Mouse (Mus musculus) lung, embryonic 14.5 days (tissue): ENCODE measurements around the gene Kcnn3. TPM values are rescaled to one million over a fixed set of nuclear protein-coding genes. Genes with fewer than 3 reads are reported as not detected.

Experiments used
- ATAC-seq: fragments of 200-750 bp; cut with Nextera tagmentation; 2 replicates; pipeline ENCODE4 v1.8.0; 2017; ENCODE audit warnings: mild to moderate bottlenecking, moderate TSS enrichment, moderate library complexity; ENCODE audit not compliant: insufficient read depth
- DNase-seq: peaks from one replicate; pipeline ENCODE4 v3.0.0-alpha.2; 2015
- H3K27ac ChIP-seq: fragments of 300-500 bp; sonication (generic); 2 replicates; pipeline ENCODE4 v1.5.1; 2014; ENCODE audit warnings: low read depth, mild to moderate bottlenecking, moderate library complexity
- H3K27me3 ChIP-seq: fragments of 300-500 bp; sonication (generic); 2 replicates; pipeline ENCODE4 v1.6.1; 2014; ENCODE audit warnings: low read length, control low read depth; ENCODE audit not compliant: insufficient read depth
- H3K36me3 ChIP-seq: fragments of 300-500 bp; sonication (generic); 2 replicates; pipeline ENCODE4 v1.6.1; 2014; ENCODE audit warnings: control low read depth; ENCODE audit not compliant: insufficient read depth
- H3K4me1 ChIP-seq: fragments of 300-500 bp; sonication (generic); 2 replicates; pipeline ENCODE4 v1.6.1; 2014; ENCODE audit warnings: antibody characterized with exemption, control low read depth; ENCODE audit not compliant: insufficient read depth
- H3K4me2 ChIP-seq: fragments of 300-500 bp; sonication (generic); 2 replicates; pipeline ENCODE4 v1.6.1; 2014; ENCODE audit warnings: mild to moderate bottlenecking
- H3K4me3 ChIP-seq: fragments of 300-500 bp; sonication (generic); 2 replicates; pipeline ENCODE4 v1.5.1; 2014; ENCODE audit warnings: low read depth, low read length
- H3K9ac ChIP-seq: fragments of 300-500 bp; sonication (generic); 2 replicates; pipeline ENCODE4 v1.6.1; 2014
- H3K9me3 ChIP-seq: fragments of 300-500 bp; sonication (generic); 2 replicates; pipeline ENCODE4 v1.6.1; 2016; ENCODE audit warnings: low read depth, low read length, control low read depth
- CTCF ChIP-seq: IDR thresholded peaks from 2 replicates; pipeline ENCODE4 v1.5.1; 2016; ENCODE audit warnings: antibody characterized with exemption, low read depth
- WGBS: fragments of 180-500 bp; shearing (Covaris S2); extraction: QIAGEN DNeasy Blood & Tissue Kit; methylation state at CpG from one replicate; pipeline ENCODE4 v1.1.7; 2014; 5-methylcytosine and 5-hydroxymethylcytosine counted together
- polyA plus RNA-seq: library from polyadenylated mRNA; unstranded; fragments of >200 nt; fragmentation: Nextera tagmentation; extraction: Ambion mirVana; gene quantifications from 2 replicates; pipeline ENCODE4 v1.2.1, GENCODE M21; 2014

Kcnn3 gene
- polyA plus RNA-seq, 1 experiment from 2014 or later = 1.0 TPM

DNA sequence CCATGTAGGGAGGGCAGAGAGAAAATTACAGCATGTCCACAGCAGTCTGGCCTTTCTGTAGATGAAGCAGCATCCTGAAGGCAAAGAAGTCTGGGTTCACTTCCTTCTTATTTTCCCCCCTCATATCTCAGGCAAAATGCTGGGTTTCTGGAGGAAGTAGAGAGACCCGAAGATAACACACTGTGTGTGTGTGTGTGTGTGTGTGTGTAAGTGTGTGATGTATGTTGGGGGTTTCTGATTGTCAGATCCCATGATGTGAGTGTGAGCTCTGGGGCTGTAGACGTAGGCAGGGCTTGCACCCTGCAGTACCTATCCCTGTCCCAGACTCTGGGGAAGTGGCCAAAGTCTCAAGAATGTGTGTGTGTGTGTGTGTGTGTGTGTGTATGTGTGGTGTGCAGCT lies 28.8 kb downstream of the Kcnn3 start:
- Histone ChIP-seq H3K4me2 (no peak overlapping the region), H3K4me1 (no peaks in the 10 kb centered on the region; the same call in 1 of the 2 replicates), H3K27me3 (no peaks in the 10 kb centered on the region), H3K9me3 (no peaks in the 10 kb centered on the region), H3K4me3 (no peak overlapping the region), H3K9ac (no peak overlapping the region), H3K36me3 (no peaks in the 10 kb centered on the region), H3K27ac (no peak overlapping the region)
- WGBS = 65% methylated on average over 2 of the region's 2 CpGs
- no peak for ATAC-seq
- DNase-seq = no peak
- TF ChIP-seq CTCF = no peak

DNA sequence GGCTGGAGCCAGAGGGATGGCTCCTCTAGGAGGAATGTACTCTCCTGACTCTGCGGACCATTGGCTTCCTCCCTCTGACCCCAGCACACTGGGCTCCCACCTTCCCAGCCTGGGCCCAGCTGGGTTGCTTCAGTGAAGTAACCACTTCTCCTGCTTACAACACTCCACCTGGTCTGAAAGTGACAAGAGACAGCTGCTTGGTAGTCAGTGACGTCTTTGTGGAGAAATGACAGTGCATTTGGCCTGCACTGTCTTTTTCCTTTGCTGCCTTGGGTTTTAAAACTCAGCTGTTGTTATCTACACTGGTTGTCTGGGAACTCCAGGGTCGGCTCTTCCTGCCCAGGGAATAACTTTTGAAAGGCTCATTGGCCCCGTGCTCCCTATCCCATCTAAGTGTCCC lies 29.5 kb downstream of the Kcnn3 start:
- no peak for ATAC-seq
- Histone ChIP-seq H3K4me1 (no peaks in the 10 kb centered on the region; the same call in 1 of the 2 replicates), H3K27me3 (no peaks in the 10 kb centered on the region), H3K27ac (no peak overlapping the region), H3K4me2 (no peak overlapping the region), H3K9ac (no peak overlapping the region), H3K4me3 (no peak overlapping the region), H3K36me3 (no peaks in the 10 kb centered on the region), H3K9me3 (no peaks in the 10 kb centered on the region)
- no peak for DNase-seq
- 30% methylated on average over 4 of the region's 4 CpGs for WGBS
- TF ChIP-seq CTCF = no peak

DNA sequence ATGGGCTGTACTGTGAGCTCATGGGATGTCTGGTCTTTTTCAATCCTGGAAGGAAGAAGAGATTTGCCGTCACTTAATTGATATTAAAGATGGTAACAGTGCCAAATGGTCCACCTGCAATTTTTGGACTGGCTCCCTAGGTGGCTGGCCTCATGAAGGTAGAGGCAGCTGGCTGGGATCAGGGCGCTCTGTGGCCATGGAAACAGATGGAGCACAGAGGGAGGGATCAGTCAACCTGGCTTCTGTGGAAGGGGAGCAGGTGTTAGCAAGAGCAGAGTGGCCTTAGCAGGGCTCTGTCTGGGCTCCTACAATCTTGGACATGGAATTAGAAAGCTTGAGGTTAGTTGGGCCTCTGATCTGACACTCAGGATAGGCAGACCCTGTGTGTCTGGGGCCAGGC lies 31.9 kb downstream of the Kcnn3 start:
- no peaks in the 10 kb centered on the region for H3K27me3 ChIP-seq
- no peak overlapping the region for H3K9ac ChIP-seq
- no peaks in the 10 kb centered on the region; the same call in 1 of the 2 replicates for H3K4me1 ChIP-seq
- H3K36me3 ChIP-seq = no peaks in the 10 kb centered on the region
- no peaks in the 10 kb centered on the region for H3K9me3 ChIP-seq
- DNase-seq = no peak
- no peak overlapping the region for H3K4me3 ChIP-seq
- no peak overlapping the region for H3K4me2 ChIP-seq
- H3K27ac ChIP-seq = no peak overlapping the region
- TF ChIP-seq CTCF = no peak
- no peak for ATAC-seq
- WGBS = 79% methylated on average over 2 of the region's 2 CpGs

DNA sequence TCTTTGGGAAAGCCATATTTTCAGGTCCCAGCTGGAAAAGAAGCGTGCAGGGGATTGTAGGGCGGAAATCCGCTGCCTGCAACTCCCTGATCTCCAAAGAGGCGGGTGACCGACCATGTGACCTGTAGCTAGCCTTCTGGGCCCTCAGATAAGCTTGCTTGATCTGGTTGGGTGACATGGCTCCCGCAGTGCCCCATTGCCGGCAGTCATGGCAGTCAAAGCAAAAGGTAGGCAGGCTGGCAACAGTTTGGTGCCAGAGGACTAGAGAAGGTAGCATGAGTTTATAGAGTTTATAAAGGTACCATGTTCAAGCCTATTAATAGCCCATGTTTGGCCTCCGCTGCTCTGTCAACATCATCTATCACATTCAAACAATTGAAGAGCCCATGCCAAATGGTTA lies 33.5 kb downstream of the Kcnn3 start:
- no peak for TF ChIP-seq CTCF
- H3K27me3 ChIP-seq = no peaks in the 10 kb centered on the region
- H3K4me1 ChIP-seq = no peaks in the 10 kb centered on the region
- H3K27ac ChIP-seq = no peak overlapping the region
- DNase-seq = no peak
- no peak overlapping the region for H3K4me2 ChIP-seq
- ATAC-seq = no peak
- H3K36me3 ChIP-seq = no peaks in the 10 kb centered on the region
- 79% methylated on average over 8 of the region's 8 CpGs for WGBS
- H3K9me3 ChIP-seq = no peaks in the 10 kb centered on the region
- H3K4me3 ChIP-seq = no peak overlapping the region
- H3K9ac ChIP-seq = no peak overlapping the region

DNA sequence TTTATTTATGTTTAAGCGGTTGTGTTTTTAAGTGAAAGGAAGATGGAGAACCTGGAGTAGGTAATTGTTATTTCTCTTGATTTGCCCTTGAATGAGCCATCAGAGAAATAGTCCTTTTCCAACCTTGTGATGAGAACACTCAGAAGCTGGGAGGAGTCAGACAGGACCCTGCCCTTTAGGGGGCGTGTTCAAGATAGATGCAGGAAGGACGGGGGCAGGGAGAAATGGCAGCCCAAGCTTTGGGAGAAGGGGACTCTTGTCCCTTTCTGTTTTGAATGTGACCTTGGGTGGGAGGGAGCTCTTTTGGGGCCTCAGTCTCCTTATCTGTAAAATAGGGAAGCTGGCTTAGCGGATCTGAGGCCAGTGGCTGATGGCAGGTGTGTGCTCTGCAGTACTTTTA lies 34.0 kb downstream of the Kcnn3 start:
- no peak overlapping the region for H3K4me2 ChIP-seq
- whole genome bisulfite sequencing = 71% methylated on average over 4 of the region's 4 CpGs
- H3K36me3 ChIP-seq = no peaks in the 10 kb centered on the region
- no peak overlapping the region for H3K27ac ChIP-seq
- H3K4me3 ChIP-seq = no peak overlapping the region
- H3K4me1 ChIP-seq = no peaks in the 10 kb centered on the region
- DNase-seq = no peak
- H3K27me3 ChIP-seq = no peaks in the 10 kb centered on the region
- no peak for TF ChIP-seq CTCF
- no peak for ATAC-seq
- H3K9me3 ChIP-seq = no peaks in the 10 kb centered on the region
- no peak overlapping the region for H3K9ac ChIP-seq

DNA sequence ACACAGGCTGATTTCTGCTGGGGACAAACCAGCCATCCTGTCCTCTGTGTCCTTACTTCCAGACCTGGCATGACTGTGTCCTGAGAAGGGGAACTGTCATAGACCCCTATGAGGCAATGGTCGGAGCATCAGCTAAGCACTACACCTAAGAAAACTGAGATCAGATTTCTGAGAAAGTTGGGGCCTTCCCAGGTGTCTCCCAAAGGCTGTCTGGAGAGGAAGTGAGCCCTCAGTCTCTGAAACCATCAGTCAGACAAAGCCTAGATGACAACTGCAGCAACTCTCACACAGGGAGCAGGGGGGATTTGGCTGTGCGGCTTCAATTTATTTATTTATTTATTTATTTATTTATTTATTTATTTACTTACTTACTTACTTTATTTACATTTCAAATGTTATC lies 34.6 kb downstream of the Kcnn3 start:
- no peak for TF ChIP-seq CTCF
- no peaks in the 10 kb centered on the region for H3K27me3 ChIP-seq
- no peaks in the 10 kb centered on the region for H3K9me3 ChIP-seq
- no peak for DNase-seq
- no peaks in the 10 kb centered on the region for H3K36me3 ChIP-seq
- no peak overlapping the region for H3K27ac ChIP-seq
- no peak overlapping the region for H3K4me3 ChIP-seq
- no peak overlapping the region for H3K4me2 ChIP-seq
- no peaks in the 10 kb centered on the region for H3K4me1 ChIP-seq
- H3K9ac ChIP-seq = no peak overlapping the region
- ATAC-seq = no peak
- WGBS = 76% methylated on average over 2 of the region's 2 CpGs

DNA sequence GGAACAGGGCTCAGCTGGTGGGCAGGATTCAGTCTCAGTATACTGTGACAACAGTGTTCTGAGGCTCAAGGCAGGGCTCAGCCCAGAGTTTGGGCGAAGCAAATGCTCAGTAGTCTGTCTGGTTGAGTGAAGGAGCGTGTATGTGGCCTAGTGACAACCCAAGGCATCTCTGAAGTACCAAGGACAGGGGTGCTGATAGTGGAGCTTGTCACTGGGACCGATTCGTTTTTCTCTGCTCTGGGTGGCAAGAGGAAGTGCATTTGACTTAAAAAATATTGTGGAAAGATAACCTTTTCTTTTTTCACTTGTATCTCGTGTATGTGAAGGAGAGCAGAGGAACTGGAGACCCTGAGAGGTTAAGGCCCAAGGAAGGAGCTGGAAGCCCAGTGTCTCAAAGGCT lies 37.8 kb downstream of the Kcnn3 start:
- no peak for TF ChIP-seq CTCF
- DNase-seq (no peak), ATAC-seq (no peak)
- H3K4me1 ChIP-seq = no peaks in the 10 kb centered on the region
- H3K27me3 ChIP-seq = no peaks in the 10 kb centered on the region
- no peak overlapping the region for H3K27ac ChIP-seq
- H3K4me3 ChIP-seq = no peak overlapping the region
- no peaks in the 10 kb centered on the region for H3K36me3 ChIP-seq
- H3K9me3 ChIP-seq = no peaks in the 10 kb centered on the region
- H3K4me2 ChIP-seq = no peak overlapping the region
- no peak overlapping the region for H3K9ac ChIP-seq
- WGBS = 56% methylated on average over 5 of the region's 5 CpGs
